In the genomic region with DNA sequence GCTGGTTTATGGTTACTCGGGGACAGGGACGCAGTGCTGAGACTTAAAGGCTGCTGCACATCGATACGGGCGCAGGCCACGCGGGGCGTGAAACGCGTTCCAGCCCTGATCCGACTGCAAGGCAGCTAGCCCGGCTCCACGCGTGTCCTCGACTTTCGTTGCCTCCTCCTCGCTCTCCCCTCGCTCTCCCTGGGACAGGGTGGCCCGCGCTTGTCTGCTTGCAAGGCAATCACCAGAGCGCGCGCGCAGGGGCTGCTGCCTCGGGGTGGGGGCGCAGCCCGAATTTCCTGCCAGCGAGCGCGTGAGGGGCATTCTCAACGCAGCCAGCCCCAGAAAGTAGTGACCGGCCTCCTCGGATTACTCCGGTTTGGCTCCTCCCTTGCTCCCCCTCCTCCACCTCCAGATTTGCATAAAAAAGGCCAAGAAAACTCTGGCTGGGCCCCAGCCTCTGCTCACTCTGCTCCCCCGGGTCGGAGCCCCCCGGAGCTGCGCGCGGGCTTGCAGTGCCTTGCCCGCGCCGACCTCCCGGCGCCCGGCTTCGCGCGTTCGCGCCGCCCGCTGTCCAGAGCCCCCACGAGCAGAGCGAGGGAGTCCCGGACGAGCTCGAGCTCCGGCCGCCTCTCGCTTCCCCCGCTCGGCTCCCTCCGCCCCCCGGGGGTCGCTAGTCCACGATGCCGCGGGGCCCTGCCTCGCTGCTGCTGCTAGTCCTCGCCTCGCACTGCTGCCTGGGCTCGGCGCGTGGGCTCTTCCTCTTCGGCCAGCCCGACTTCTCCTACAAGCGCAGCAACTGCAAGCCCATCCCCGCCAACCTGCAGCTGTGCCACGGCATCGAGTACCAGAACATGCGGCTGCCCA, we compare ENCODE assay signal across 7 mouse cellular contexts. TPM values are rescaled to one million over a fixed set of nuclear protein-coding genes. Genes with fewer than 3 reads are reported as not detected.
A peak's percentile ranks its signal among the peaks of the same experiment; 100 is the strongest.
DNase-seq lines count a peak whose midpoint lies in the region; ATAC-seq and TF ChIP-seq lines count a peak whose summit lies in the region.

Gene Sfrp2 (plus strand): TSS at position 451 of the 855 bp plus-strand sequence.

- intact Hi-C loops in left cerebral cortex, postnatal 25 days (cut with DNase I): loop anchor here (2.0 kb wide), 1 partner anchor 479 kb away; no protein-coding TSS in a partner anchor

- peaks cover 16% of the 10 kb centered on the region for H3K27me3 ChIP-seq in C2C12 (ENCODE audit: control insufficient read depth, insufficient read depth, insufficient read length)
- H3K27me3 ChIP-seq in heart, embryonic 15.5 days: peaks cover 80% of the 10 kb centered on the region
- no peaks in the 10 kb centered on the region for H3K27me3 ChIP-seq in midbrain, embryonic 16.5 days (ENCODE audit: control insufficient read depth, insufficient read depth, low read depth, low read length)

- H3K9me3 ChIP-seq in heart, embryonic 15.5 days (replicated peaks): no peaks in the 10 kb centered on the region
- no peaks in the 10 kb centered on the region for H3K9me3 ChIP-seq in midbrain, embryonic 16.5 days (replicated peaks; ENCODE audit: control insufficient read depth, low read length, poor library complexity, severe bottlenecking)

- no peaks in the 10 kb centered on the region for H3K36me3 ChIP-seq in C2C12 (ENCODE audit: control insufficient read depth, insufficient read depth)
- no peaks in the 10 kb centered on the region for H3K36me3 ChIP-seq in heart, embryonic 15.5 days
- no peaks in the 10 kb centered on the region for H3K36me3 ChIP-seq in midbrain, embryonic 16.5 days (ENCODE audit: control insufficient read depth, insufficient read depth, low read length)

- no peak within 1 kb of the TSS for H3K4me3 ChIP-seq in C2C12 (ENCODE audit: insufficient read depth, poor library complexity, severe bottlenecking)
- H3K4me3 ChIP-seq in heart, embryonic 15.5 days: peak within 1 kb of the TSS; percentile 59
- peak within 1 kb of the TSS; percentile 51 for H3K4me3 ChIP-seq in midbrain, embryonic 16.5 days (ENCODE audit: low read depth, low read length)

- H3K79me3 ChIP-seq in C2C12 (ENCODE audit: low read depth): no peaks in the 10 kb centered on the region

- H3K4me2 ChIP-seq in heart, embryonic 15.5 days: peak within 1 kb of the TSS; percentile 98
- peak within 1 kb of the TSS; percentile 93 for H3K4me2 ChIP-seq in midbrain, embryonic 16.5 days (ENCODE audit: low read length)

- H3K27ac ChIP-seq in heart, embryonic 15.5 days: peak within 1 kb of the TSS; percentile 35
- H3K27ac ChIP-seq in midbrain, embryonic 16.5 days (ENCODE audit: low read length): no peak within 1 kb of the TSS

- H3K79me2 ChIP-seq in C2C12 (ENCODE audit: control insufficient read depth, insufficient read depth): no peaks in the 10 kb centered on the region

- TF ChIP-seq CTCF in C2C12 (IDR thresholded peaks at IDR 0.05; ENCODE audit: control insufficient read depth, insufficient read depth, insufficient read length): no peak

- peak; percentile 73 for ATAC-seq in heart, embryonic 15.5 days (replicated peaks; ENCODE audit: insufficient number of reproducible peaks, insufficient read depth, low FRiP score, low read depth)
- ATAC-seq in midbrain, embryonic 16.5 days: peak; percentile 65

- peaks cover 29% of the 10 kb centered on the region for H3K4me1 ChIP-seq in heart, embryonic 15.5 days (replicated peaks)
- H3K4me1 ChIP-seq in midbrain, embryonic 16.5 days (ENCODE audit: control insufficient read depth, insufficient read depth, low read length): peaks cover 13% of the 10 kb centered on the region

- peak within 1 kb of the TSS; percentile 22 for H3ac ChIP-seq in C2C12 (ENCODE audit: control insufficient read depth, insufficient read length, low read depth)

- H3K9ac ChIP-seq in heart, embryonic 15.5 days: peak within 1 kb of the TSS; percentile 51
- H3K9ac ChIP-seq in midbrain, embryonic 16.5 days (ENCODE audit: low read depth, low read length): peak within 1 kb of the TSS; percentile 75

- WGBS in heart, embryonic 15.5 days: under 1% methylated on average over 81 of the region's 82 CpGs
- under 1% methylated on average over 82 of the region's 82 CpGs for WGBS in midbrain, embryonic 16.5 days

- peak; percentile 80 for DNase-seq in 3134 (ENCODE audit: extremely low read depth, insufficient read length, low spot score)
- DNase-seq in embryo, embryonic 9.5 days (ENCODE audit: extremely low spot score): peak; percentile 93
- peak; percentile 16 to 17 for DNase-seq in left cerebral cortex, postnatal 25 days (ENCODE audit: low spot score in 2 of 2)
- peak; percentile 17 for DNase-seq in thymus, postnatal 14 days

TF ChIP-seq in C2C12, 6 proteins besides CTCF, POLR2A, EP300 and RAD21:
- no peak for TF ChIP-seq CEBPB (IDR thresholded peaks at IDR 0.05; ENCODE audit: low read depth)

RNA-seq across cellular contexts. Expression of gene Sfrp2, which starts in this region (rescaled TPM):
- polyA plus RNA-seq in C2C12 (2012; fragmentation: generic; extraction: Trizol): 0.26 TPM
- polyA plus RNA-seq in heart, embryonic 15.5 days (2015; fragmentation: Nextera tagmentation; extraction: Ambion mirVana): 221 and 258 TPM in 2 replicates
- total RNA-seq in left cerebral cortex, postnatal 25 days (2021): 1 to 10 TPM; 2.4 to 2.5 TPM
- polyA plus RNA-seq in midbrain, embryonic 16.5 days (2015; fragmentation: Nextera tagmentation; extraction: Ambion mirVana): 37.8 and 46.7 TPM in 2 replicates

Comparison
In these comparisons a context has a peak if more than half of its experiments do, and no peak if none do; other contexts are left out.
1. RNA of gene Sfrp2 (polyA plus RNA-seq): 221 to 258 TPM in heart, embryonic 15.5 days and 37.8 to 46.7 TPM in midbrain, embryonic 16.5 days; 0.26 TPM in C2C12 (single experiment); every median in the first group is over 10 times any median in the second.
2. DNase-seq: peak in every context shown above with its lines; median percentile 93 in embryo, embryonic 9.5 days; 80 in 3134; 17 in thymus, postnatal 14 days; 16 in left cerebral cortex, postnatal 25 days.